Mouse (Mus musculus): ENCODE measurements around the gene Lrrd1. TPM values are rescaled to one million over a fixed set of nuclear protein-coding genes. Genes with fewer than 3 reads are reported as not detected.

Lrrd1 gene
- total RNA-seq (2023): not detected

GRCm38 (mm10) chr5:3845026-3845425, at the start of gene Lrrd1:
Lrrd1 (plus strand) TSS chr5:3845173.

GRCm38 (mm10) chr5:3802433-3803291, 42.3 kb upstream of the Lrrd1 start, which contains the start of the genes Ankib1 and Krit1:
Ankib1 (minus strand) TSS chr5:3802925.
Krit1 (plus strand) TSS chr5:3803184.

GRCm38 (mm10) chr5:3893459-3894293, 48.7 kb downstream of the Lrrd1 start, which contains the start of gene Mterf1a:
Mterf1a (minus strand) TSS chr5:3893933.

Other genes with a start within 250 kb of the Lrrd1 start
- gene Pex1, start 249.1 kb upstream of the Lrrd1 start, total RNA-seq (2023): 10 to 100 TPM; 17.5 to 20.7 TPM
- gene Rbm48, start 248.6 kb upstream of the Lrrd1 start, total RNA-seq (2023): 10 to 100 TPM; 21.6 to 24.3 TPM
- not detected for gene Tmbim7, start 194.0 kb upstream of the Lrrd1 start, total RNA-seq (2023)
- 10 to 100 TPM; 50.2 to 60.1 TPM for gene Gatad1, start 188.0 kb upstream of the Lrrd1 start, total RNA-seq (2023)
- gene Ankib1, start 42.2 kb upstream of the Lrrd1 start, total RNA-seq (2023): 10 to 100 TPM; 38.8 to 45.2 TPM
- 10 to 100 TPM; 50.7 to 54.4 TPM for gene Krit1, start 42.0 kb upstream of the Lrrd1 start, total RNA-seq (2023)
- gene Mterf1a, start 48.8 kb downstream of the Lrrd1 start, total RNA-seq (2023): 1 to 10 TPM; 5.5 to 6.0 TPM
- gene Akap9, start 82.9 kb downstream of the Lrrd1 start, total RNA-seq (2023): 10 to 100 TPM; 64.5 to 70.7 TPM

All from monocyte, adult 59 days (primary cell).